ENCODE assay signal across 10 mouse cellular contexts in the genomic region with DNA sequence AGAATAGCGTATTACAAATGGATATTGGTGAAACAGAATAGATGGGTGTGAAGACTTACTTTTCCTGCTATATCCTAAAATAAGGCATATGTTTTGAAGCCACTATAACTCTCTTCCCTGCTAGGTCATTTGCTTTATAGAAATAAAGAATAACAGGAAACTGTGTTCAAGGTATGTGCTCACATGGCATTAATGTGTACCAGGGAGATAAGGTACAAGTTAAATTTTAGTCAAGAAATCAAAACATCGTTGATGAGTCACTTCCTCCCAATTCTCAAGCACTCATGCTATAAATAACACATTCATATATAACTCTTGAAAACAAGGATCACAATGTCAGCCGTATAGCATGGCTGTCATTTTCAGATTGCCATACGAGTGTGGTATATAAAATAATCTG.
"Had no signal": no experiment of that assay in that cellular context is flagged by ENCODE, and none has a peak within 500 bp of the region (broad histone marks: within the 10 kb centered on the region; RNA-seq: fewer than 3 reads in every experiment).

No protein-coding gene starts in this region.

- H3K27ac ChIP-seq: layer of hippocampus, adult 2 months; limb, embryonic 13.5 days; liver, embryonic 14.5 days; midbrain, embryonic 13.5 days; stomach, embryonic 15.5 days had no signal

- H3K4me2 ChIP-seq: limb, embryonic 13.5 days; midbrain, embryonic 13.5 days; stomach, embryonic 15.5 days had no signal

- H3K9ac ChIP-seq: limb, embryonic 13.5 days; liver, embryonic 14.5 days; midbrain, embryonic 13.5 days; stomach, embryonic 15.5 days had no signal

- ATAC-seq: midbrain, embryonic 13.5 days had no signal

- H3K4me3 ChIP-seq: layer of hippocampus, adult 2 months; limb, embryonic 13.5 days; midbrain, embryonic 13.5 days; stomach, embryonic 15.5 days had no signal

- H3K27me3 ChIP-seq: limb, embryonic 13.5 days; midbrain, embryonic 13.5 days; stomach, embryonic 15.5 days had no signal

- H3K36me3 ChIP-seq: limb, embryonic 13.5 days; midbrain, embryonic 13.5 days; stomach, embryonic 15.5 days had no signal

- H3K4me1 ChIP-seq: limb, embryonic 13.5 days; midbrain, embryonic 13.5 days; stomach, embryonic 15.5 days had no signal

- DNase-seq: kidney, postnatal 4 days; left cerebral cortex, postnatal 4 days; lung, adult 2 months; right cerebral cortex, postnatal 14 days; thymus, postnatal 36 days had no signal

- H3K9me3 ChIP-seq: limb, embryonic 13.5 days; midbrain, embryonic 13.5 days; stomach, embryonic 15.5 days had no signal
